Mouse (Mus musculus) CH12.LX (cell line): ENCODE measurements at regions not wholly inside any gene's neighbourhood (a gene's known extent, or its start where the extent isn't known, plus 50 kb on each side); places are given as distances from the start of the nearest gene placed in this dataset.

Experiments used
- DNase-seq: peaks from one replicate; pipeline ENCODE4 v3.0.0-alpha.2; 2013; ENCODE audit errors: extremely low read depth
- H3K27ac ChIP-seq: 2 replicates; pipeline ENCODE4 v1.5.1; 2012; ENCODE audit warnings: low read depth, mild to moderate bottlenecking, control low read depth, moderate library complexity; ENCODE audit not compliant: insufficient read depth
- H3K27me3 ChIP-seq: replicated peaks from 2 replicates; pipeline ENCODE3; 2012; ENCODE audit warnings: inconsistent platforms
- H3K36me3 ChIP-seq, 2 experiments: replicated peaks in 1 of 2; 2 replicates each; pipeline versions ENCODE3 to v1.6.1; 2012; ENCODE audit warnings: inconsistent platforms in 1 of 2, low read length in 1 of 2, mild to moderate bottlenecking in 1 of 2, mixed read lengths in 1 of 2, moderate library complexity in 1 of 2; ENCODE audit not compliant: control insufficient read depth in 1 of 2, insufficient read depth in 1 of 2
- H3K4me1 ChIP-seq, 2 experiments: 2 replicates each; pipeline ENCODE4 v1.6.1; 2012; ENCODE audit warnings: inconsistent platforms in 1 of 2, moderate library complexity in 1 of 2; ENCODE audit not compliant: insufficient read depth in 2 of 2, control insufficient read depth in 1 of 2
- H3K4me2 ChIP-seq: 2 replicates; pipeline ENCODE4 v1.6.1; 2012; ENCODE audit warnings: low read depth, mild to moderate bottlenecking, control low read depth; ENCODE audit not compliant: poor library complexity, insufficient read depth, severe bottlenecking
- H3K4me3 ChIP-seq, 3 experiments: fragments of 150-350 bp in 1 of 3; sonication (generic) in 1 of 3; replicated peaks in 1 of 3; 2 replicates each; pipeline versions ENCODE3 to v1.5.1; 2011 to 2012; ENCODE audit warnings: low read depth in 2 of 3, low read length in 2 of 3, mild to moderate bottlenecking in 2 of 3, moderate library complexity in 2 of 3, control low read depth in 1 of 3, improper control_type of control experiment in 1 of 3, inconsistent platforms in 1 of 3, mixed read lengths in 1 of 3; ENCODE audit not compliant: poor library complexity in 1 of 3
- H3K79me2 ChIP-seq: replicated peaks from 2 replicates; pipeline ENCODE4 v1.6.1; 2012; ENCODE audit warnings: mild to moderate bottlenecking, moderate library complexity; ENCODE audit not compliant: control insufficient read depth, poor library complexity, insufficient read depth, severe bottlenecking; ENCODE audit errors: extremely low read depth
- H3K9ac ChIP-seq: 2 replicates; pipeline ENCODE4 v1.6.1; 2012; ENCODE audit warnings: low read depth, mild to moderate bottlenecking, control low read depth, moderate library complexity; ENCODE audit not compliant: insufficient read depth
- H3K9me3 ChIP-seq: replicated peaks from 2 replicates; pipeline ENCODE3; 2012; ENCODE audit warnings: low read length, inconsistent platforms, mixed read lengths
- CHD1 ChIP-seq: IDR thresholded peaks from 2 replicates; pipeline ENCODE4 v1.6.1; 2012; ENCODE audit warnings: low read depth, low read length, improper control_type of control experiment, inconsistent platforms
- CHD2 ChIP-seq: IDR thresholded peaks from 2 replicates; pipeline ENCODE4 v1.6.1; 2011; ENCODE audit warnings: low read length, improper control_type of control experiment
- CTCF ChIP-seq, 2 experiments: IDR thresholded peaks in 1 of 2; conservative IDR thresholded peaks in 1 of 2; 2 replicates each; pipeline ENCODE4 v1.5.1; 2011 to 2012; ENCODE audit warnings: low read depth in 2 of 2, low read length in 2 of 2, improper control_type of control experiment in 1 of 2, inconsistent platforms in 1 of 2, mild to moderate bottlenecking in 1 of 2, moderate library complexity in 1 of 2
- ETS1 ChIP-seq: conservative IDR thresholded peaks from 2 replicates; pipeline ENCODE4 v1.6.1; 2012; ENCODE audit warnings: low read depth, mild to moderate bottlenecking, inconsistent platforms, low read length, improper control_type of control experiment, moderate library complexity
- KAT2A ChIP-seq: IDR thresholded peaks from 2 replicates; pipeline ENCODE4 v1.6.1; 2012; ENCODE audit warnings: low read length, improper control_type of control experiment, inconsistent platforms; ENCODE audit not compliant: insufficient replicate concordance
- MAFK ChIP-seq: IDR thresholded peaks from 2 replicates; pipeline ENCODE4 v1.6.1; 2011; ENCODE audit warnings: low read length, improper control_type of control experiment; ENCODE audit not compliant: insufficient replicate concordance
- MAX ChIP-seq: IDR thresholded peaks from 2 replicates; pipeline ENCODE4 v1.6.1; 2011; ENCODE audit warnings: low read length, improper control_type of control experiment
- MAZ ChIP-seq: IDR thresholded peaks from 2 replicates; pipeline ENCODE4 v1.6.1; 2012; ENCODE audit warnings: low read depth, mild to moderate bottlenecking, inconsistent platforms, low read length, improper control_type of control experiment, moderate library complexity
- MEF2A ChIP-seq: IDR thresholded peaks from 2 replicates; pipeline ENCODE4 v1.6.1; 2014; ENCODE audit warnings: low read depth, mild to moderate bottlenecking, inconsistent platforms, low read length, improper control_type of control experiment, borderline replicate concordance
- MYC ChIP-seq: IDR thresholded peaks from 2 replicates; pipeline ENCODE4 v1.6.1; 2011; ENCODE audit warnings: low read depth, mild to moderate bottlenecking, improper control_type of control experiment, low read length
- NELFE ChIP-seq: IDR thresholded peaks from 2 replicates; pipeline ENCODE4 v1.6.1; 2011; ENCODE audit warnings: low read depth, low read length, improper control_type of control experiment
- NRF1 ChIP-seq: IDR thresholded peaks from 2 replicates; pipeline ENCODE4 v1.6.1; 2014; ENCODE audit warnings: low read depth, mild to moderate bottlenecking, inconsistent platforms, low read length, improper control_type of control experiment, moderate library complexity
- PAX5 ChIP-seq: IDR thresholded peaks from 2 replicates; pipeline ENCODE4 v1.6.1; 2012; ENCODE audit warnings: low read length, inconsistent platforms, mixed read lengths
- POLR2A ChIP-seq: IDR thresholded peaks from 2 replicates; pipeline ENCODE4 v1.6.1; 2011; ENCODE audit warnings: low read depth, mild to moderate bottlenecking, improper control_type of control experiment, low read length
- POLR2AphosphoS2 ChIP-seq: IDR thresholded peaks from 2 replicates; pipeline ENCODE4 v1.6.1; 2011; ENCODE audit warnings: low read depth, low read length, improper control_type of control experiment
- RAD21 ChIP-seq: IDR thresholded peaks from 2 replicates; pipeline ENCODE4 v1.6.1; 2011; ENCODE audit warnings: low read depth, mild to moderate bottlenecking, low read length, improper control_type of control experiment, moderate library complexity
- SIN3A ChIP-seq: IDR thresholded peaks from 2 replicates; pipeline ENCODE4 v1.6.1; 2012; ENCODE audit warnings: low read length, improper control_type of control experiment, inconsistent platforms
- SMC3 ChIP-seq: IDR thresholded peaks from 2 replicates; pipeline ENCODE4 v1.6.1; 2011; ENCODE audit warnings: low read depth, low read length, improper control_type of control experiment
- TCF12 ChIP-seq: IDR thresholded peaks from 2 replicates; pipeline ENCODE4 v1.6.1; 2014; ENCODE audit warnings: low read depth, mild to moderate bottlenecking, inconsistent platforms, low read length, improper control_type of control experiment
- UBTF ChIP-seq: IDR thresholded peaks from 2 replicates; pipeline ENCODE4 v1.6.1; 2012; ENCODE audit warnings: low read depth, mild to moderate bottlenecking, inconsistent platforms, low read length, improper control_type of control experiment, moderate library complexity
- ZKSCAN1 ChIP-seq: IDR thresholded peaks from 2 replicates; pipeline ENCODE4 v1.6.1; 2012; ENCODE audit warnings: low read depth, inconsistent platforms, low read length, improper control_type of control experiment, borderline replicate concordance
- ZMIZ1 ChIP-seq: IDR thresholded peaks from 2 replicates; pipeline ENCODE4 v1.6.1; 2012; ENCODE audit warnings: low read depth, mild to moderate bottlenecking, inconsistent platforms, low read length, improper control_type of control experiment
- dilution Hi-C: fragments of 300-500 bp; cut with MboI; formaldehyde crosslinking; loops from 2 replicates; pipeline ENCODE4 v1.14.3; 2020; ENCODE audit warnings: low sequenced_read_pairs; ENCODE audit not compliant: extremely low pct_unique_long_range_greater_than_20kb, extremely low pct_ligation_motif_present
- in situ Hi-C: fragments of 300-500 bp; cut with MboI; formaldehyde crosslinking; loops from 3 replicates; pipeline ENCODE4 v1.14.3; 2019; ENCODE audit warnings: low sequenced_read_pairs, low pct_ligation_motif_present, low pct_unique_long_range_greater_than_20kb, mixed read lengths

DNA sequence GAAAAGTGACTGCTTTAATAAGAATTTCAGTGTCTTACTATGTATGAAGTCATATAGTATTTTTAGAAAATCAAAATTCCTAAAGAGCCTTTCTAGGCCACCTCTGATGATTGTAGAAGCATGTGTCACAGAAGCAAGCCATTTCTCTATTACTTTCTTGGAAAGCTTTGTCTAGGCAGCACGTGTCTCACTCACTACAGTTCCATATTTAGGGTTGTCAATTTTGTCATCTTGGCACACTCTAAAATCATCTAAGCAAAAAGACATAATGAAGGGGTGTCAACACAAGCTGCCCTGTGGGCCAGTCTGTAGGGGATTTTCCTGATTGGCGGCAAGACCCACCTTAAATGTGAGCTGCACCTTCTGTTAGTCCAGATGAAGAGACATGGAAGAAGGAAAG lies 723.1 kb upstream of the Brinp1 start:
- dilution Hi-C loops = no loop called here
- Histone ChIP-seq H3K4me3 (no peak overlapping the region), H3K4me2 (no peak overlapping the region), H3K4me1 (no peaks in the 10 kb centered on the region), H3K9me3 (peaks cover 16% of the 10 kb centered on the region)
- in situ Hi-C loops = no loop called here
- no peak for TF ChIP-seq SIN3A
- TF ChIP-seq ETS1 = no peak
- TF ChIP-seq CHD1 = no peak
- TF ChIP-seq, all 38 proteins: peak for 0
- DNase-seq = no peak
- no peaks in the 10 kb centered on the region for H3K79me2 ChIP-seq
- no peaks in the 10 kb centered on the region for H3K36me3 ChIP-seq
- H3K27me3 ChIP-seq = no peaks in the 10 kb centered on the region
- no peak overlapping the region for H3K27ac ChIP-seq
- no peak overlapping the region for H3K9ac ChIP-seq

DNA sequence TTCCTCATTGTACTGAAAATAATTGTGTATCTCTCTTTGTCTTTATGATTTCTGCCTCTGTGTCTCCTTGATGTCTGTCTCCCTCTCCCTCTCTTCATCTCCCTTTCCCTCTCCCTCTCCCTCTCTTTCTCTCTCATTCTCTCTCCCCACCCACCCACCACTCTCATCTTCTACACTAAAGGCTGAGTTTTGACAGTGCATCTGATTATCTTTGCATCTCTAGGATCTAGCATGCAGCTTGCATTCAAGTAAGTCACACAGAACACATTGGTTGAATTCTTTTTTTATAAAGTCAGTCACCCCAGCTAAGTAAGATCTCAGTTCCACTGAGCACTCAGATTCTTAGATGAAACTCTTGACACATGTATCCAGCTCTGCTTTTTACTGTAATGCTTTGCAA lies 719.3 kb upstream of the Brinp1 start:
- Histone ChIP-seq H3K36me3 (no peaks in the 10 kb centered on the region), H3K4me1 (no peaks in the 10 kb centered on the region), H3K9me3 (peaks cover 17% of the 10 kb centered on the region), H3K9ac (no peak overlapping the region), H3K27ac (no peak overlapping the region)
- no peak for TF ChIP-seq POLR2AphosphoS2
- TF ChIP-seq CHD2 = no peak
- no peak for TF ChIP-seq ZKSCAN1
- TF ChIP-seq MYC = no peak
- TF ChIP-seq KAT2A = no peak
- no peak for TF ChIP-seq PAX5
- TF ChIP-seq MAZ = no peak
- TF ChIP-seq ETS1 = no peak
- no peak for TF ChIP-seq MAFK
- TF ChIP-seq SMC3 = no peak
- no peak for TF ChIP-seq NRF1
- no peak for TF ChIP-seq RAD21
- TF ChIP-seq MAX = no peak
- TF ChIP-seq POLR2A = no peak
- TF ChIP-seq NELFE = no peak
- no peak for TF ChIP-seq CTCF (conservative IDR thresholded peaks at IDR 0.05 in 1 of 2, IDR thresholded peaks at IDR 0.05 in 1 of 2; ENCODE audit: low read depth in 2 of 2, low read length in 2 of 2)
- TF ChIP-seq UBTF = no peak
- TF ChIP-seq MEF2A = no peak
- TF ChIP-seq ZMIZ1 = no peak
- no peak for TF ChIP-seq TCF12
- TF ChIP-seq, all 38 proteins: peak for 0
- in situ Hi-C loops = no loop called here
- Histone ChIP-seq H3K4me2 (no peak overlapping the region), H3K4me3 (no peak overlapping the region), H3K27me3 (no peaks in the 10 kb centered on the region), H3K79me2 (no peaks in the 10 kb centered on the region)
- dilution Hi-C loops = no loop called here
- DNase-seq = no peak
